Mouse (Mus musculus): Measurements from ENCODE around the gene Cenpm. TPM values are rescaled to one million over a fixed set of nuclear protein-coding genes. Genes with fewer than 3 reads are reported as not detected.
A peak's percentile ranks its signal among the peaks of the same experiment; 100 is the strongest.

Cenpm gene
- total RNA-seq, 2 experiments from 2014 or later, result 6.5 to 9.0 TPM

GRCm38 (mm10) chr15:82216142-82216827 is 28.3 kb downstream of the Cenpm start:
- DNase-seq (ENCODE audit: low spot score in 2 of 2), result no peak

- DNase-seq (ENCODE audit: low spot score in 2 of 2), result no peak
Measured at GRCm38 (mm10) chr15:82215332-82216046, 29.1 kb downstream of the Cenpm start.

- DNase-seq (ENCODE audit: low spot score in 2 of 2), result no peak
Measured at GRCm38 (mm10) chr15:82213222-82213621, 31.3 kb downstream of the Cenpm start.

DNA sequence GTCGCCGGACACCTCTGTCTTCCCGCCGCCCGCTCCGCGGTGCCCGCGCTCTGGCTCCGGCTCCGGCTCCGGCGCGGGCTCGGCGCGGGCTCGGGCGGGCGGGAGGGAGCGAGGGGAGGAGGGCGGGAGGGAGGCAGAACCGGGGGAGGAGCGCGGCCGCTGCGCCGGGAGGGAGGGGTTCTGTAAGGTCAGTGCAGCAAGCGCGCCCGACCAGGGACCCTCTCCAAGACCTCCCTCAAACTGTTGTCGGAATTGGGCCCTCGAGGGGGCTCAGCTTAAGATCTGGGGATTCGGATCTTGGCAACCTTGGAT is 31.8 kb downstream of the Cenpm start, which contains the start of gene Shisa8:
TSS of gene Shisa8 (minus strand) at position 64 of the 312 bp plus-strand sequence.
- DNase-seq (ENCODE audit: low spot score in 2 of 2), result no peak

- DNase-seq (ENCODE audit: low spot score in 2 of 2), result peak in 1 of 2 experiments; percentile 62
Measured at GRCm38 (mm10) chr15:82211911-82212751, 32.4 kb downstream of the Cenpm start.

GRCm38 (mm10) chr15:82211281-82211680 is 33.3 kb downstream of the Cenpm start:
- no peak for DNase-seq (ENCODE audit: low spot score in 2 of 2)

- no peak for DNase-seq (ENCODE audit: low spot score in 2 of 2)
Measured at GRCm38 (mm10) chr15:82210801-82211200, 33.7 kb downstream of the Cenpm start.

- DNase-seq (ENCODE audit: low spot score in 2 of 2), result no peak
Measured at GRCm38 (mm10) chr15:82209295-82210050, 35.1 kb downstream of the Cenpm start.

GRCm38 (mm10) chr15:82208307-82208706 is 36.2 kb downstream of the Cenpm start:
- no peak for DNase-seq (ENCODE audit: low spot score in 2 of 2)

- DNase-seq (ENCODE audit: low spot score in 2 of 2), result no peak
Measured at GRCm38 (mm10) chr15:82207504-82208219, 36.9 kb downstream of the Cenpm start.

GRCm38 (mm10) chr15:82207105-82207459 is 37.5 kb downstream of the Cenpm start:
- DNase-seq (ENCODE audit: low spot score in 2 of 2), result no peak

- peak; percentile 65 to 79 for DNase-seq (ENCODE audit: low spot score in 2 of 2)
Measured at GRCm38 (mm10) chr15:82206365-82207104, 38.0 kb downstream of the Cenpm start.

DNA sequence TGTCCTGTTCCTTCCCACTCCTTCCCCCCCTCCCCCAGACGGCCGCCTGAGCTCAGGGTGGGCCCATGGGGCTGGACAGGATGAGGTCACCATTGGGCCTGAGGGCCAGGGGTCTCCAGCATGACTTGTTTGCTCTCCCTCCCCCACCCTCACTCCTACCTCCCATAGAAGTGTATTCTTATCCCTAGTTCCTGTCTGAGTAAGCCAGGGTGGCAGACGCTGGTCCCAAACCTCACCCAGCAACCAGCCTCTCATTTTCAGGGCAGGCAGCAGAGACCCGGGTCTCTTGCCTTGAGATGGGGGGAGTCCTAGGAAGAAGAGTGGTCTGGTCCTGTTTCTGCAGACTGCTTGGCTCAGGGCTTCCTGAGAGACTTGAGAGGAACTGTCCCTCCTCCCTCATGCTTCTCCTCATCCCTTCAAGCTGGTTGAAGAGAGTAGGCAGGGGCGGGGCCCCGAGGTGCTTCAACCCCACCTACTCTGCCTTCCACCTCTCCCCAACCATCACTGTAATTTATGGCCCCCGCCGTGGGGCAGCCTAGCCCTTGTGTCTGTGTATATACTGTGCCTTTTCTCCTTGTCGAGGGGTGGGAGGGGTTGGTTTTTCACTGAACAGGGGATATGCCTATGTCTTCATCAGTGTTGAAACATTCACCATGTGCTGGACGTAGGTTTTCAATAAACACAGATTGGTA is 39.7 kb downstream of the Cenpm start:
- no peak for DNase-seq (ENCODE audit: low spot score in 2 of 2)

GRCm38 (mm10) chr15:82203611-82204351 is 40.8 kb downstream of the Cenpm start:
- DNase-seq (ENCODE audit: low spot score in 2 of 2), result no peak

DNA sequence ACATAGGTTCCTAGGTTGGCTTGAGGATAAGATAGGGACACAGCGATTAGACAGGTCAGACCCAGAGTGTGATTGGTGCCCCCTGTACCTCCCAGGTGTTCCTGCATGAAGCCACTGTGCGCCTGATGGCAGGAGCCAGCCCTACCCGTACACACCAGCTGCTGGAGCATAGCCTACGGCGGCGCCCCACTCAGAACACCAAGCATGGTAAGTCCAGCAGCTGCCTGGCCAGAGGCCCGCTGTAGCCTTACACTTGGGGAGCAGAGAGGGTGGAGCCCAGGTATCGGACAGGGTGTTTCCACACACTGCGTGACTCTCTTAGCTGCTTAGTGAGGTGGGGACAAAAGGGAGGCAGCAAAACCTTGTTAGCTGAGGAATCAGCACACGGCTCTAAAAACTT is 41.5 kb downstream of the Cenpm start:
- DNase-seq (ENCODE audit: low spot score in 2 of 2), result no peak

GRCm38 (mm10) chr15:82202086-82202485 is 42.5 kb downstream of the Cenpm start:
- no peak for DNase-seq (ENCODE audit: low spot score in 2 of 2)

DNA sequence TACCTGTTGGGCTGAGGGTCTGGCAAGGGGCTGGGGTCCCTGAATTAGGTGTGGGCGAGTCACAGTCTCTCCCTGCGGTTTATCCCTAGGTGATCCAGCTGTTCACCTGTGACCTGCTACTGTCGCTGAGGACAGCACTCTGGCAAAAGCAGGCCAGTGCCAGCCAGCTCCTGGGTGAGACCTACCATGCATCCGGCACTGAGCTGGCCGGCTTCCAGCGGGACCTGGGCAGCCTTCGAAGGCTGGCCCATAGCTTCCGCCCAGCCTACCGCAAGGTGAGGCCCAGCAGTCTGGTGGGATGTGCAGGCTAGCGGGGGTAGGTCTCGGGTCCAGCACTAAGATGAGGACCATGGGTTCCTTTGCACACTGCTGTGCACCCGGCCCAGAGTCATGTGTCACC is 45.0 kb downstream of the Cenpm start:
- DNase-seq (ENCODE audit: low spot score in 2 of 2), result no peak

- DNase-seq (ENCODE audit: low spot score in 2 of 2), result no peak
Measured at GRCm38 (mm10) chr15:82198342-82198741, 46.2 kb downstream of the Cenpm start.

- no peak for DNase-seq (ENCODE audit: low spot score in 2 of 2)
Measured at GRCm38 (mm10) chr15:82197937-82198336, 46.6 kb downstream of the Cenpm start.

Measured in layer of hippocampus, postnatal 10 days (tissue).